Mouse (Mus musculus) bone marrow macrophage, adult 2 months (primary cell): ENCODE measurements around the gene Cbln1.

ENCODE experiments used
- CTCF ChIP-seq: IDR thresholded peaks from 2 replicates; pipeline ENCODE4 v1.5.1; 2012; ENCODE audit warnings: low read depth, mild to moderate bottlenecking, low read length, moderate library complexity
- POLR2A ChIP-seq: IDR thresholded peaks from 2 replicates; pipeline ENCODE4 v1.6.1; 2012; ENCODE audit warnings: mild to moderate bottlenecking, low read depth, low read length, borderline replicate concordance

DNA sequence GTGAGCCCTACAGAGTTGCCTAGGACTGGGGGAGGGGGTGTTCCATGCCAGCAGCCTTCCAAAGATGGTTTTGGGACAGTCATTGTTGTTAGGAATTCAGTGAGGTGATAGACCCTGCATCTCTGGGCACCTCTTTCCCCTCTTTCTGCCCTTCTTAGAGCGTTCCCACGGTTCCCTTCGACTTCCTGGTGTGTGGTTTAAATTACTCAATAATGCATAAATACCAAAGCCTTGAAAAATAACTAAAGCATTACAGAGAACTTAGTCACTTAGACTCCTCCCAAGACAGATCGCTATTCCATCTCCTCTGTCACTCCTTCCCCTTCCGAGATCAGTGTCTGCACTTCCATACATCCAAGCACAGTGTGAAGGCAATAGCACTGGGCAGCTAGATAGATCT lies 32.0 kb upstream of the Cbln1 start:
- no peak for TF ChIP-seq CTCF
- TF ChIP-seq POLR2A = no peak
